Mouse (Mus musculus) C2C12 (cell line): ENCODE data around the gene Olfr1218.

Experiments used
- CEBPB ChIP-seq: IDR thresholded peaks from one replicate; pipeline ENCODE4 v1.6.1; 2011; ENCODE audit warnings: low read depth, mild to moderate bottlenecking, control low read depth, moderate library complexity
- CTCF ChIP-seq: IDR thresholded peaks from one replicate; pipeline ENCODE4 v1.5.1; 2011; ENCODE audit not compliant: control insufficient read depth, insufficient read depth, insufficient read length
- FOSL1 ChIP-seq: IDR thresholded peaks from one replicate; pipeline ENCODE4 v1.8.0; 2011; ENCODE audit warnings: mild to moderate bottlenecking, low read length; ENCODE audit not compliant: poor library complexity, insufficient read depth, severe bottlenecking
- MAX ChIP-seq: IDR thresholded peaks from one replicate; pipeline ENCODE4 v1.6.1; 2011; ENCODE audit warnings: mild to moderate bottlenecking, control low read depth
- MYOD1 ChIP-seq: IDR thresholded peaks from one replicate; pipeline ENCODE4 v1.6.1; 2011; ENCODE audit warnings: low read depth; ENCODE audit not compliant: control insufficient read depth, insufficient read length
- MYOG ChIP-seq: IDR thresholded peaks from one replicate; pipeline ENCODE4 v1.6.1; 2011; ENCODE audit not compliant: control insufficient read depth, insufficient read length; ENCODE audit errors: extremely low read depth

GRCm38 (mm10) chr2:89093848-89094247 lies 32.9 kb upstream of the Olfr1218 start:
- TF ChIP-seq CTCF (no peak), CEBPB (no peak), FOSL1 (no peak), MYOG (no peak), MAX (no peak), MYOD1 (no peak)
